Mouse (Mus musculus): ENCODE results near the gene Scn1b.

Gene Scn1b

DNA sequence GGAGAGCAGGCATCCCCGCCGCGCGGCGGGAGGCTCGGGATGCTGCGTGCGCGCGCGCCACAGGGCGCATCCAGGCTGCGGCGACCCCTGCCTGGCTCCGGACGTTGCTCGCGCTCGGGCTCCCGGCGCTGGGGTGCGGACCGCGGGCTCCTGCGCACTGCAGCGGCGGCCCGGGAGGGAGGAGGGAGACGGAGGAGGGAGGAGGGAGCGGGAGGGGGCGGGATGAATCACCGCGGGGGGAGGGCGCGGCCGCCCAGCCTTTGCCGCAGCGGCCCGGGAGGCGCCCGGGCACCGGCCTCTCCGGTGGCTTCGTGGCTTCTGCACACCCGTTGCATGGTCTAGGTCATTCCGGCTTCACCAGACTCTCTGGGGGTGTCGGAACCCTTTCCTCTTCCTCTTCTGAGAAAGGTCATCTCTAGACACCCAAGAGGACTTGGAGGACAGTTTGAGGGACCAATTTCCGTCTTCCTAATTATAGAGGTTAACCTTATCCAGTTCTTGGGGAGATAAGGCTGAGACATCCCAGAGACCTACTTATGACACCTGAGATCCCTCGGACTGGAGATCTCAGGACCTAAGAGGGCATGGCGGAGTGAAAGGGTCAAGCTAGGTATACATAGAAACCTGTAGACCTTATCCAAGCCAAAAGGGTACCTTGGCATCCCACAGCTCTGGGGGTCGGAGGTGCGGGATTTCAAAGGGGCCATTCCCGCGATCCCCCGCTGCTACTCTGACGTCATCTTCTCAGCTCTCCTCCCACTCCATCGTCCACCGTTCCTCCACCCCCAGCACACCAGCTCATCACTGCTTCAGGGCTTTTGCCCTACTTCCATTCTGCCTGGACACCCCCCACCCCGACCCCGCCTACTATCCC is at the start of gene Scn1b:
TSS of gene Scn1b (minus strand) at position 153 of the 874 bp plus-strand sequence.
- Histone ChIP-seq H3K36me3 (ENCODE audit: control insufficient read depth, insufficient read depth, low read length, poor library complexity, severe bottlenecking) (peaks cover 2% of the 10 kb centered on the region; the same call in 1 of the 2 replicates), H3K27me3 (ENCODE audit: control insufficient read depth, insufficient read depth, low read length, poor library complexity, severe bottlenecking) (peaks cover 2% of the 10 kb centered on the region; the same call in 1 of the 2 replicates)
- DNase-seq (ENCODE audit: low read depth, low spot score) = peak; percentile 20

DNA sequence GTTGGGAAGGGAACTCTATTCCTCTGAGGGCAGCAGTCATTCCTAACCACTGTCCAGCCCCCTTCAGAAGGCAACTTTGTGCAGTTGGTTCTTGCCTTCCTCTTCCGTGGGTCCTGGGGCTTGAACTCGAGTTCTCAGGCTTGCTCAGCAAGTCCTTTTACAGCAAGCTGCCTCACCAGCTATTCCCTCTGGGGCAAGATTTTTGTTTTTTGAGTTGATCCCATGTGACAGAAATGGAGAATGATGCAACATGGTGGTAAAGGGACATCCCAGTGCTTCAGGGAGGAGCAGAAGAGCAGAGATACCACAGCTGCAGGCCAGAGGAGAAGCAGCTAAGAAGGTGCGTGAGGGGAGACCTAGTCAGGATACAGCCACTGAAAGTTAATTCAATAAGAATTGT is 48.3 kb upstream of the Scn1b start:
- Histone ChIP-seq H3K27me3 (ENCODE audit: control insufficient read depth, insufficient read depth, low read length, poor library complexity, severe bottlenecking) (no peaks in the 10 kb centered on the region), H3K36me3 (ENCODE audit: control insufficient read depth, insufficient read depth, low read length, poor library complexity, severe bottlenecking) (no peaks in the 10 kb centered on the region)
- DNase-seq (ENCODE audit: low read depth, low spot score) = no peak

DNA sequence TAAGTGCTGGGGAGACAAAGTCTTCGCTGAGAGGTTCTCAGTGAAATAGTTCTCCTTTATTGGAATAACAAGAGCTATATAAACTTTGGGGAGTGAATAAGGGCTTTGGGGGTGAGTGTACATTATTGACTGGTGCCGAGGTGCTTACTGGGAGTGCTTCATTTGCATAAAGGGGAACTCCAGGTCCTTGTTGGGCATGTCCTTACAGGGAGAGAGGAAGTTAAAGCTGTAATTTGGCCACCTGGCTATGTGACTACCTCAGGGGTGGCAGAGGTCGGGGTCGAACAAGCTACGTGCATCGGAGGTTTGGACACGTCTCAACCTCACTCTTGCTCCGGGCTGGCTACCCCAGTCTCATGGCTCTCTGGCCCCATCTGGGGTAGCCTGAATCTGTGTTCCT is 47.7 kb upstream of the Scn1b start:
- Histone ChIP-seq H3K36me3 (ENCODE audit: control insufficient read depth, insufficient read depth, low read length, poor library complexity, severe bottlenecking) (no peaks in the 10 kb centered on the region), H3K27me3 (ENCODE audit: control insufficient read depth, insufficient read depth, low read length, poor library complexity, severe bottlenecking) (no peaks in the 10 kb centered on the region)
- DNase-seq (ENCODE audit: low read depth, low spot score) = peak; percentile 59

DNA sequence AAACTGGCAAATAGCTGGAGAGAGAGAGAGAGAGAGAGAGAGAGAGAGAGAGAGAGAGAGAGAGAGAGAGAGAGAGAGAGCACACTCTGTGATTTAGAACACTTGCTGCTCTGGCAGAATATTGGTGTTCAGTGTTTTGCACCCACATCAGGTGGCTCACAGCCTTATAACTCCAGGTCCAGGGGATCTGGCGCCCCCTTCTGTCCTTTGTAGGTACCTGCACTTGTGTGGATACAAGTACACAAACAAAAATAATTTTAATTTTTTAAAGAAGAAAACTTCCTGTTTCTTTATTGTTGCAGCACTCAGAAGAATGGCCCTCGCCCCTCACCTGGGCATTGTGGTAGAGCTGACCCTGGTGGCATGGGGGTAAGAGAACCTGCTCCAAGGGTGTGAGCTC is 45.4 kb upstream of the Scn1b start:
- Histone ChIP-seq H3K27me3 (ENCODE audit: control insufficient read depth, insufficient read depth, low read length, poor library complexity, severe bottlenecking) (no peaks in the 10 kb centered on the region), H3K36me3 (ENCODE audit: control insufficient read depth, insufficient read depth, low read length, poor library complexity, severe bottlenecking) (no peaks in the 10 kb centered on the region)
- peak; percentile 86 for DNase-seq (ENCODE audit: low read depth, low spot score)

DNA sequence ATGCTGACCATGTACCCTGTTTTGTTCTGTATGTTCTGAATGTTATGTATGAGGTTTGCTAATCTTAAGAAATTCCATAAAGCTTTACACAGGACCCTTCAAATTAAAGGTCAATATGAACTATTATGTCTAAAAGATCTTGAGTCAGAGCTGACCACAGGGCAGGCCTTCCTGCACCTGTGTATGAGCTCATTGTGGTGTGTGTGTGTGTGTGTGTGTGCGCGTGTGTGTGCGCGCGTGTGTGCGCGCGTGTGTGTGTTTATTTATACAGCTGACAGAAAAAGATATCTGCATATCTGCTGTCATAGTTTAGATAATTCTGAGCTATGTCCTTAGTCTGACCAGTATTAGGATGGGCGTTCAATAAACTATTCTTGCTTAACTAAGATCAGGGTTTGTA is 43.7 kb upstream of the Scn1b start:
- Histone ChIP-seq H3K36me3 (ENCODE audit: control insufficient read depth, insufficient read depth, low read length, poor library complexity, severe bottlenecking) (no peaks in the 10 kb centered on the region), H3K27me3 (ENCODE audit: control insufficient read depth, insufficient read depth, low read length, poor library complexity, severe bottlenecking) (no peaks in the 10 kb centered on the region)
- DNase-seq (ENCODE audit: low read depth, low spot score) = no peak

DNA sequence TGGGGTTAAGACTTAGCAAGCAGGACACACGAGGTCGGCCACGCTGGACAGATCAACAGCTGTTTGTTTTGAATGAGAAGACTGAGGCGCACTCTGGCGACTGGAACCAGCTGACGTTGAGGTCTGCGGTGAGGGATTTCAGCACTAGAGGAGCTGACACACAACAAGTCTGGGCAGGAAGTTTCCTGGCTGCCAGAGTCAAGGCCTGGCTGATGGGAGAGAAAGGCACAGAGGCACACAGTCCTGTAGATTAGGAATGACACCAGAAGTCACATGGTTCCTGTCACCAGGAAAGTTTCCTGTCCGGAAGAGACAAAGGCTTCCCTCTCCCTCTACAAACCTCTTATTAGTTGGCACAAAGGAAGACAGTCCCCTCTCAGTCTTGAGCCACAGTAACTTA is 41.6 kb upstream of the Scn1b start:
- Histone ChIP-seq H3K27me3 (ENCODE audit: control insufficient read depth, insufficient read depth, low read length, poor library complexity, severe bottlenecking) (no peaks in the 10 kb centered on the region), H3K36me3 (ENCODE audit: control insufficient read depth, insufficient read depth, low read length, poor library complexity, severe bottlenecking) (no peaks in the 10 kb centered on the region)
- DNase-seq (ENCODE audit: low read depth, low spot score) = no peak

DNA sequence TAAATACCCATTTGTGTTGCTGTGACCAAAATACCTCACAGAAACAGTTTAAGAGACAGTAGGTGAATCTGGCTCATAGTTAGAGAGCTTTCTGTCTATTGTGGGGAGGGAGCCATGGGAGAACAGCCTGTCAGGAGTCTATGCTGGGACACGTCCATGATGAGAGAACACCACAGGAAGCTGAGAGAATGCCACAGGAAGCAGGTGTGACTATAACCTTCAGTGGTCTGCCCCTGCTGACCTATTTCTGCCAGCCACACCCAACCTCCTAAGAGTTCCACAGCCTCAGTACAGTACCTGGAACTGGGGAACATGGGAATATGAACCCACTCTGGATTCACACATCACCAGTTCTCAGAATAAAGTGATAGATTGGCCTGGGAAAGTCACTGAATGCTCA is 37.9 kb upstream of the Scn1b start:
- H3K27me3 ChIP-seq (ENCODE audit: control insufficient read depth, insufficient read depth, low read length, poor library complexity, severe bottlenecking) = no peaks in the 10 kb centered on the region
- no peak for DNase-seq (ENCODE audit: low read depth, low spot score)
- H3K36me3 ChIP-seq (ENCODE audit: control insufficient read depth, insufficient read depth, low read length, poor library complexity, severe bottlenecking) = no peaks in the 10 kb centered on the region

DNA sequence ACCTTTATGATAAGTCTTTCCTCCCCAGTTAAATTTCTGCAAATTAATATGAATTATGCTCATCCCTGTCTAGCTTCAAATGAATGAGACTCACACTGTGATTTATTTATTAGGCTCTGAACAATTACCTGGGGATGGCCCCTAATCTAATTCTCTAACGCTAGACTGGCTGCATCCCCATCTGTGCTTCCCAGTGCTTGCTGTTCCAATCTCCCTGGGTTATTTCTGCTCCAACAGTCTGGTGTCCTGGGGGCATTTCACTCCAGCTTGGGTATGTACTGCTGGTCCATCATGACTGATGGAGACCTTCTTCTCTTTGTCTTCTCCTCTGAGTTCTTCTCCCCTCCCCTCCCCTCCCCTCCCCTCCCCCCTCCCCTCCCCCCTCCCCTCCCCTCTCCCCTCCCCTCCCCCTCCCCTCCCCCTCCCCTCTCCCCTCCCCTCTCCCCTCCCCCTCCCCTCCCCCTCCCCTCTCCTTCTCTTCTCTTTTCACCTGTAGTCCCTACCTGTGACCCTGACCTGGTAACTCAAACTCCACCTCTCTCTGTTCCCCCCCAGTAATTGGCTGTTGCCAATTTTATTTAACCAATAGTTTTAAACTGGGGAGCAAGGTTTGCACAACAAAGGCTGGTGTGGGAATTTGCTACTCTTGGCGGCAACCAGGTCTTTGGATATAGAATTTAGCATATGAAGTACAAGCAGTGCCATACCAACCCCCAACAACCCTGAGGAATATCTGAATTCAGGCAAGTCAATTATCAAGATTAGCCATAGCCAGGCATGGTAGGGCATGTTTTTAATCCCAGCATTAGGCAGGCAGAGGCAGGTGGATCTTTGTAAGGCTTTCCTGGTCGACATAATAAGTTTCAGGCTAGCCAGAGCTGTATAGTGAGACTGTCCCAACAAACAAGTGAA is 37.1 kb upstream of the Scn1b start:
- Histone ChIP-seq H3K36me3 (ENCODE audit: control insufficient read depth, insufficient read depth, low read length, poor library complexity, severe bottlenecking) (no peaks in the 10 kb centered on the region), H3K27me3 (ENCODE audit: control insufficient read depth, insufficient read depth, low read length, poor library complexity, severe bottlenecking) (no peaks in the 10 kb centered on the region)
- DNase-seq (ENCODE audit: low read depth, low spot score) = no peak

DNA sequence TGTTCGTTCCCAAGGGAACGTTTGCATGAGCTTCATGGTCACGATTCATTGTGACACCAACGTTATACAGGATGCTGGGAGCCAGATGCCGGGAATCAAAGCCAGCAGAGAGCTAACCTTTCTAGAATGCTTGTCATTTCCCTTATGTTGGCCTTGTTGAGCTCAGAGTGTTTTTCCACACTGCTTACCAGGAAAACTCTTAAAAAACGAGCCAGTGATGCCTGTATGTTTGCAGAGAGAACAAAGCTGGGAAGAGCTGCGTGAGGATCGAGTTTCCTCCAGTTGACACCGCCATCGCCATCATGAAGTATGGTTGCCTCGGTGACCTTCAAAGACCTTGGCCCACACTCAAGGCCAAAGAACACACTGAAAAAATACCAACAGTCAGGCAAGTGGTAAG is 35.5 kb upstream of the Scn1b start:
- Histone ChIP-seq H3K27me3 (ENCODE audit: control insufficient read depth, insufficient read depth, low read length, poor library complexity, severe bottlenecking) (no peaks in the 10 kb centered on the region), H3K36me3 (ENCODE audit: control insufficient read depth, insufficient read depth, low read length, poor library complexity, severe bottlenecking) (no peaks in the 10 kb centered on the region)
- DNase-seq (ENCODE audit: low read depth, low spot score) = no peak

DNA sequence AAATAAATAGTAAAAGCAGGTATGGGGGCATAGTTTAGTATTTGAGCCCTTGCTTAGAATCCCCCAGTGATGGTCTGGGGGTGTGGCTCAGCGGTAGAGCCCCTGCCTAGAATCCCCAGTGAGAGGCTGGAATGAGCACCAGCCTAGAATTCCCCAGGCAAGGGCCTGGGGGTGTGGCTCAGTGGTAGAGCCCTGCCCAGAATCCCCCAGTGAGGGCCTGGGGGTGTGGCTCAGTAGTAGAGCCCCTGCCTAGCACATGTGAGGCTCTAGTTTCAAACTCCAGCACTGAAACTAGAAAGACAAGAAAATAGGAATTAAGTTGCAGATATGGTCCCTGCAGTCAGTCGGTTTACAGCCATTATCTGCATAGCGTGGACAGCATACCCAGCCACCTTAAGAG is 35.0 kb upstream of the Scn1b start:
- no peak for DNase-seq (ENCODE audit: low read depth, low spot score)
- Histone ChIP-seq H3K27me3 (ENCODE audit: control insufficient read depth, insufficient read depth, low read length, poor library complexity, severe bottlenecking) (no peaks in the 10 kb centered on the region), H3K36me3 (ENCODE audit: control insufficient read depth, insufficient read depth, low read length, poor library complexity, severe bottlenecking) (no peaks in the 10 kb centered on the region)

DNA sequence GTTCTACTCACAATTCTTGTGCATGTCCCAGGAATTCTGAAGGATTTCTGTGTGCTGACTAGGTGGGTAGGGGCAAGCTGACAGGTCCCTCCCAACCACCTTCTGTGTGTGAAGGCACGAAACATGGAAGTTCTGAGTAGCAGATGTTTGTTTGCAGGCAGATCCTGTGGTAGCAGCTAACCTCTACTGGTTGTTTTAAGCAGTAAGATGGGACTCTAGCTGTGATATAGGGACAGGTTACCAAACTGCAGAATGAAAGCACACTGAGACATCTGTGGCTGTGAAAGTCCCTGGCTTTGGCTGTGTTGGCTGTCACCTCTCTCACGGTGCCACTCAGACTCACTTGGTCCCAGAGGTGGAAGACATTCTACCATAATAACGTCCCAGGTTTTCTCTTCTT is 34.4 kb upstream of the Scn1b start:
- H3K36me3 ChIP-seq (ENCODE audit: control insufficient read depth, insufficient read depth, low read length, poor library complexity, severe bottlenecking) = no peaks in the 10 kb centered on the region
- no peaks in the 10 kb centered on the region for H3K27me3 ChIP-seq (ENCODE audit: control insufficient read depth, insufficient read depth, low read length, poor library complexity, severe bottlenecking)
- no peak for DNase-seq (ENCODE audit: low read depth, low spot score)

DNA sequence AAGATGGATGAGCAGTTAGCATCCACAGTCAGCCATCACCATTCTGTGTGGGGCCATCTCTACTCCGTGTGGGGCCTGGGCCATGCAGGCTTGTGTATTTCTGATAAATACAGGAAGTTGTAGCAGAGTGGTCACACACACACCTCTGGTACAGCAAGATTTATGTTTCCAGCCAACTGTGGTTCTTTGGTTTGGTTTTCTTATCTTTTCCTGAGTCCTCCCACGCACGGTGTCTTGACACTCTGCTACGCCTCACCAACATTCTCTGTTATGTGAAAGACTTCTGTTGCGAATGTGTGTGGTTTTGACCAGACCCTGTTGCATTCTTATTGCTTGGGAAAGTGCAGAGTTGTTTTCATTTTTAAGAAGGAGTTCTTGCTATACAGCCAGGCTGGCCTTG is 34.0 kb upstream of the Scn1b start:
- no peaks in the 10 kb centered on the region for H3K36me3 ChIP-seq (ENCODE audit: control insufficient read depth, insufficient read depth, low read length, poor library complexity, severe bottlenecking)
- no peaks in the 10 kb centered on the region for H3K27me3 ChIP-seq (ENCODE audit: control insufficient read depth, insufficient read depth, low read length, poor library complexity, severe bottlenecking)
- peak; percentile 57 for DNase-seq (ENCODE audit: low read depth, low spot score)

DNA sequence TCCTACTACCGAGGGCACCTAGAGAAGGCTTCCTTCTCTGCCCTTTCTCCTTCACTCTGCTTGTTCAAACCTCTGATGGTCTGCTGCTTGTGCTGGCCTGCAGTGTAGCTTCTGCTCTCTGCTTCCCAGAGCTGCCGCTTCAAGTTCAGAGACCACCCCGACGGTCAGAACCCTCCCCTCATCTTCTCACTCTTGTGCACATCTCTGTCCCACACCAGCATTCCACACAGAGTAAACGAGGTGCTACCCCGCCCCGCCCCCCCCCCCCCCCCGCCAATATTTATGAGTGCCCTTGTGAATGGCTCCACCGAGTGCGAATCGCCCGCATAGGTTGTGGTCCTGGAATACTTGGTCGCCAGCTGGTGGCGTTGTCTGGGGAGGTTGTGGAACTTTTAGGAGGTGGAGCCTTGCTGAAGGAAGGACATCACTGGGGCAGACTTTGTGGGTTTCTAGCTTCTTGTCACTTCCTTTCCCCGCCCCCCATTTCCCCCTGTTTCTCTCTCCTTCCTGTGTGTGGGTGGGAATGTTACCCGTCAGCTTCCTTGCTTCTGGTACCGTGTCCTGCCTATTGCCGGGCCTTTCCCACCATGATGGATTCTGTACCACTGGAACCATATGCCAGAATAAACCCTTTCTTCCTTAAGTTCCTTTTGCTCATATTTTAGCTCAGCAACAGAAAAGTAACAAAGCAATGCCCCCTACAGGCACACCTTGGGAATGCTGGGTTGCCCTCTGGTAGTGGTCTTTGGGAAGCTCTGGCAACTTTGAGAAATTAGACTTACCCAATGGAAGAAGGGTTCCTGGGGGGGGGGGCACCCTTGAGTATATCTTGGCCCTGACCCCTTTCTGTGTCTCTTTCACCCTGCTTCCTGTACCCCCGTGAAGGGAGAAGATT is 29.5 kb upstream of the Scn1b start:
- DNase-seq (ENCODE audit: low read depth, low spot score) = peak; percentile 83
- no peaks in the 10 kb centered on the region for H3K27me3 ChIP-seq (ENCODE audit: control insufficient read depth, insufficient read depth, low read length, poor library complexity, severe bottlenecking)
- H3K36me3 ChIP-seq (ENCODE audit: control insufficient read depth, insufficient read depth, low read length, poor library complexity, severe bottlenecking) = no peaks in the 10 kb centered on the region

DNA sequence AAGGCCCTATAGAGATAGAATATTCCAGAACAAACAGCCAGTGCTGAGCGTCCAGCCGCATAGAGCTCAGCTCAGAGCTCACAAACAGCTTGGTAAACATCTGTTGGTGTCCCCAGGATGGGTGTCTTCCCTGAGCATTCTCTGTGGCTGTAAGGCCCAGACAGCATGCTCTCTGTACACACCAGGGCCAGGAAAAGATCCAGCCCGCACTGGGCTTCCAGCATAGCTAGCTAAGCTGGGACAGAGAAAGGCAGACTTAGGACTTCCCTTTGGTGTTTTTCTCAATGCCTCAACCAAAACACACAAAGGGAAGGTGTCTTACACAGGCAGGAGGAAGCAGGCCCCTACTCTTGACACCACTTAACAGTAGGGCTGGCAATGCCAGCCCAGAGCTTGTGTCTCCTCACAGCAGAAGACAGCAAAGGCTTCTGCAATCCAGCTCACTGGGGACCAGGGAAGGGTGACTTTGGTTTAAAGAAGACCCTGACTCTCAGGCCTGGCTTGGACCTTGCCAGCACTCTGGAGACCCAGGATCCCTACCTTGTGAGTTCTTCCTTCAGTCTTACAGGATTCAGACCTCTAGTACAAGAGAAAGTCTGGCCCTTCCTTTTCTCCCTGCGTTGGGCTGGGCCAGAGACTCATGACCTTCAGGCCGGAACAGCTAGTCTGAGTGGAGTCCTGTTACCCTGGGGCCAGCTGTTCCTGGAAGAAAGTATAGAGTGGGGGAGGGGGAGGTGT is 28.7 kb upstream of the Scn1b start, which contains the start of gene Gramd1a:
TSS of gene Gramd1a (minus strand) at position 601 of the 738 bp plus-strand sequence.
- Histone ChIP-seq H3K27me3 (ENCODE audit: control insufficient read depth, insufficient read depth, low read length, poor library complexity, severe bottlenecking) (no peaks in the 10 kb centered on the region), H3K36me3 (ENCODE audit: control insufficient read depth, insufficient read depth, low read length, poor library complexity, severe bottlenecking) (no peaks in the 10 kb centered on the region)
- no peak for DNase-seq (ENCODE audit: low read depth, low spot score)

Measured in splenic B cell, adult 2 months (primary cell).